Comparison of ENCODE assay signal across 23 mouse cellular contexts in genomic region chr3:28325613-28326233, GRCm38 (mm10).
DNase-seq lines count a peak whose midpoint lies in the region; ATAC-seq and TF ChIP-seq lines count a peak whose summit lies in the region.
"Had no signal": no experiment of that assay in that cellular context is flagged by ENCODE, and none has a peak within 500 bp of the region (broad histone marks: within the 10 kb centered on the region; RNA-seq: fewer than 3 reads in every experiment).

No protein-coding gene starts in this region.

- H3K9me3 ChIP-seq in hindbrain, embryonic 14.5 days (ENCODE audit: control insufficient read depth, low read length) = no peaks in the 10 kb centered on the region
- no peaks in the 10 kb centered on the region for H3K9me3 ChIP-seq in hindbrain, embryonic 10.5 days
- no peaks in the 10 kb centered on the region for H3K9me3 ChIP-seq in neural tube, embryonic 13.5 days
- H3K9me3 ChIP-seq in neural tube, embryonic 15.5 days (replicated peaks) = no peaks in the 10 kb centered on the region
- H3K9me3 ChIP-seq in forebrain, embryonic 16.5 days (ENCODE audit: control insufficient read depth, low read length) = no peaks in the 10 kb centered on the region
- H3K9me3 ChIP-seq: embryonic facial prominence, embryonic 10.5 days; embryonic facial prominence, embryonic 13.5 days; forebrain, embryonic 12.5 days; intestine, embryonic 15.5 days had no signal

- no peaks in the 10 kb centered on the region for H3K27me3 ChIP-seq in hindbrain, embryonic 14.5 days (ENCODE audit: control insufficient read depth, insufficient read depth, low read length)
- no peaks in the 10 kb centered on the region for H3K27me3 ChIP-seq in hindbrain, embryonic 10.5 days (ENCODE audit: insufficient read depth, poor library complexity, severe bottlenecking)
- no peaks in the 10 kb centered on the region for H3K27me3 ChIP-seq in neural tube, embryonic 13.5 days
- H3K27me3 ChIP-seq in neural tube, embryonic 15.5 days (replicated peaks) = no peaks in the 10 kb centered on the region
- H3K27me3 ChIP-seq in forebrain, embryonic 16.5 days (replicated peaks; ENCODE audit: control insufficient read depth, insufficient read depth, low read length) = no peaks in the 10 kb centered on the region
- H3K27me3 ChIP-seq in thymus, adult 2 months (ENCODE audit: control insufficient read depth, insufficient read depth, low read length) = no peaks in the 10 kb centered on the region
- H3K27me3 ChIP-seq: embryonic facial prominence, embryonic 13.5 days; forebrain, embryonic 12.5 days; intestine, embryonic 15.5 days had no signal

- peak overlapping the region; percentile 68 for H3K27ac ChIP-seq in hindbrain, embryonic 14.5 days
- H3K27ac ChIP-seq in hindbrain, embryonic 10.5 days = no peak overlapping the region
- H3K27ac ChIP-seq in neural tube, embryonic 13.5 days (replicated peaks) = peak overlapping the region; percentile 77
- peak overlapping the region; percentile 56; the same call in 1 of the 2 replicates for H3K27ac ChIP-seq in neural tube, embryonic 15.5 days (replicated peaks)
- H3K27ac ChIP-seq in forebrain, embryonic 16.5 days (ENCODE audit: low read length) = no peak overlapping the region
- no peak overlapping the region for H3K27ac ChIP-seq in thymus, adult 2 months (ENCODE audit: control insufficient read depth, insufficient read depth, low read length)
- H3K27ac ChIP-seq: embryonic facial prominence, embryonic 10.5 days; embryonic facial prominence, embryonic 13.5 days; forebrain, embryonic 12.5 days; gastrocnemius, adult 2 months; intestine, embryonic 15.5 days had no signal

- ATAC-seq in hindbrain, embryonic 14.5 days (ENCODE audit: low FRiP score) = peak; percentile 37; the same call in 1 of the 2 replicates
- peak; percentile 80 for ATAC-seq in neural tube, embryonic 13.5 days (ENCODE audit: low read depth)
- ATAC-seq in neural tube, embryonic 15.5 days (ENCODE audit: low FRiP score) = peak; percentile 35; the same call in 1 of the 2 replicates
- ATAC-seq in forebrain, embryonic 16.5 days = no peak
- ATAC-seq: CD4-positive, CD25-positive, alpha-beta regulatory T cell, adult 4 months; forebrain, postnatal 0 days; intestine, embryonic 15.5 days had no signal

- WGBS in hindbrain, embryonic 14.5 days = 69% methylated on average over 8 of the region's 8 CpGs
- WGBS in hindbrain, embryonic 10.5 days = 92% methylated on average over 8 of the region's 8 CpGs
- 59% methylated on average over 8 of the region's 8 CpGs for WGBS in neural tube, embryonic 13.5 days
- WGBS in neural tube, embryonic 15.5 days = 50% methylated on average over 8 of the region's 8 CpGs
- 85% methylated on average over 8 of the region's 8 CpGs for WGBS in forebrain, embryonic 16.5 days
- WGBS in thymus, adult 2 months = 96% methylated on average over 8 of the region's 8 CpGs

- no peak for DNase-seq in hindbrain, embryonic 14.5 days (ENCODE audit: low spot score)
- no peak for DNase-seq in hindbrain, embryonic 10.5 days (ENCODE audit: low spot score)
- no peak for DNase-seq in thymus, adult 2 months
- DNase-seq: adrenal gland, adult 8-10 months; adrenal gland, postnatal 25 days; cerebellum, adult 11-12 months; cerebellum, adult 8-10 months; cerebellum, postnatal 10 days; cerebellum, postnatal 36 days; embryo, embryonic 11 days; forebrain, postnatal 0 days; gastrocnemius, adult 2 months; gastrocnemius, postnatal 14 days had no signal

- no peak overlapping the region for H3K9ac ChIP-seq in hindbrain, embryonic 14.5 days
- H3K9ac ChIP-seq in neural tube, embryonic 13.5 days = no peak overlapping the region
- H3K9ac ChIP-seq in neural tube, embryonic 15.5 days (replicated peaks) = no peak overlapping the region
- H3K9ac ChIP-seq in forebrain, embryonic 16.5 days (replicated peaks; ENCODE audit: low read depth, low read length) = no peak overlapping the region
- H3K9ac ChIP-seq: embryonic facial prominence, embryonic 13.5 days; forebrain, embryonic 12.5 days; forebrain, postnatal 0 days; intestine, embryonic 15.5 days had no signal

- no peak overlapping the region for H3K4me2 ChIP-seq in hindbrain, embryonic 14.5 days (replicated peaks)
- H3K4me2 ChIP-seq in neural tube, embryonic 13.5 days = no peak overlapping the region
- no peak overlapping the region for H3K4me2 ChIP-seq in neural tube, embryonic 15.5 days
- no peak overlapping the region for H3K4me2 ChIP-seq in forebrain, embryonic 16.5 days (ENCODE audit: low read length)
- H3K4me2 ChIP-seq: embryonic facial prominence, embryonic 13.5 days; forebrain, embryonic 12.5 days; heart, embryonic 11.5 days; intestine, embryonic 15.5 days had no signal

- H3K4me1 ChIP-seq in hindbrain, embryonic 14.5 days (replicated peaks; ENCODE audit: control insufficient read depth, insufficient read depth, low read length) = no peaks in the 10 kb centered on the region; the same call in 1 of the 2 replicates
- 0 out of 2 replicates have a peak, but pooled peaks cover 5% of the 10 kb centered on the region for H3K4me1 ChIP-seq in hindbrain, embryonic 10.5 days (replicated peaks)
- peaks cover 35% of the 10 kb centered on the region for H3K4me1 ChIP-seq in neural tube, embryonic 13.5 days (replicated peaks)
- peaks cover 28% of the 10 kb centered on the region for H3K4me1 ChIP-seq in neural tube, embryonic 15.5 days
- peaks cover 7% of the 10 kb centered on the region for H3K4me1 ChIP-seq in forebrain, embryonic 16.5 days (replicated peaks; ENCODE audit: control insufficient read depth, insufficient read depth, low read length)
- H3K4me1 ChIP-seq in thymus, adult 2 months (replicated peaks; ENCODE audit: control insufficient read depth, insufficient read depth, low read length) = 0 out of 2 replicates have a peak, but pooled peaks cover 2% of the 10 kb centered on the region
- H3K4me1 ChIP-seq: embryonic facial prominence, embryonic 13.5 days; intestine, embryonic 15.5 days had no signal

- no peak for TF ChIP-seq POLR2A in thymus, adult 2 months (IDR thresholded peaks at IDR 0.05; ENCODE audit: control insufficient read depth, extremely low read depth, insufficient read depth, low read length, poor library complexity)

- no peak overlapping the region for H3K4me3 ChIP-seq in hindbrain, embryonic 14.5 days (replicated peaks; ENCODE audit: low read length)
- H3K4me3 ChIP-seq in hindbrain, embryonic 10.5 days = no peak overlapping the region
- H3K4me3 ChIP-seq in neural tube, embryonic 13.5 days = no peak overlapping the region
- H3K4me3 ChIP-seq in neural tube, embryonic 15.5 days (replicated peaks) = no peak overlapping the region
- H3K4me3 ChIP-seq in forebrain, embryonic 16.5 days (replicated peaks; ENCODE audit: low read length) = no peak overlapping the region
- no peak overlapping the region for H3K4me3 ChIP-seq in thymus, adult 2 months (ENCODE audit: control insufficient read depth, insufficient read depth, low read length)
- H3K4me3 ChIP-seq: embryonic facial prominence, embryonic 10.5 days; embryonic facial prominence, embryonic 13.5 days; erythroblast, embryonic 14.5 days; forebrain, embryonic 12.5 days; gastrocnemius, adult 2 months; intestine, embryonic 15.5 days had no signal

- H3K36me3 ChIP-seq in hindbrain, embryonic 14.5 days (replicated peaks; ENCODE audit: control insufficient read depth, insufficient read depth) = no peaks in the 10 kb centered on the region
- no peaks in the 10 kb centered on the region for H3K36me3 ChIP-seq in hindbrain, embryonic 10.5 days
- H3K36me3 ChIP-seq in neural tube, embryonic 13.5 days = no peaks in the 10 kb centered on the region
- no peaks in the 10 kb centered on the region for H3K36me3 ChIP-seq in neural tube, embryonic 15.5 days
- H3K36me3 ChIP-seq in forebrain, embryonic 16.5 days (ENCODE audit: control insufficient read depth, insufficient read depth) = no peaks in the 10 kb centered on the region
- no peaks in the 10 kb centered on the region for H3K36me3 ChIP-seq in thymus, adult 2 months (ENCODE audit: control insufficient read depth, insufficient read depth, low read length)
- H3K36me3 ChIP-seq: embryonic facial prominence, embryonic 10.5 days; embryonic facial prominence, embryonic 13.5 days; forebrain, embryonic 12.5 days; intestine, embryonic 15.5 days had no signal

- no peak for TF ChIP-seq CTCF in thymus, adult 2 months (IDR thresholded peaks at IDR 0.05; ENCODE audit: borderline replicate concordance, control insufficient read depth, extremely low read depth, insufficient read depth, low read length, poor library complexity)

Comparison
In these comparisons a context has a peak if more than half of its experiments do, and no peak if none do; other contexts are left out.
1. H3K27ac ChIP-seq: peak in hindbrain, embryonic 14.5 days (single experiment), neural tube, embryonic 13.5 days (single experiment) and neural tube, embryonic 15.5 days (single experiment); none in hindbrain, embryonic 10.5 days (single experiment), forebrain, embryonic 16.5 days (single experiment) and thymus, adult 2 months (single experiment).